Mouse (Mus musculus) ES-E14 (cell line): ENCODE measurements around the gene Slc4a2. TPM values are rescaled to one million over a fixed set of nuclear protein-coding genes. Genes with fewer than 3 reads are reported as not detected.

Experiments
- DNase-seq: peaks from one replicate; pipeline ENCODE4 v3.0.0-alpha.2; 2013; ENCODE audit warnings: low read depth, low spot score
- H3K27ac ChIP-seq: 2 replicates; pipeline ENCODE4 v1.5.1; 2012; ENCODE audit warnings: low read depth, mild to moderate bottlenecking, low read length, moderate library complexity, mixed read lengths; ENCODE audit not compliant: poor library complexity, insufficient read depth, severe bottlenecking
- H3K36me3 ChIP-seq: 2 replicates; pipeline ENCODE4 v1.6.1; 2012; ENCODE audit warnings: mild to moderate bottlenecking, low read length, moderate library complexity, mixed read lengths; ENCODE audit not compliant: control insufficient read depth, poor library complexity, insufficient read depth, severe bottlenecking
- H3K4me1 ChIP-seq, 2 experiments: fragments of 150-350 bp in 1 of 2; sonication (generic) in 1 of 2; 2 replicates each; pipeline ENCODE4 v1.6.1; 2012; ENCODE audit warnings: low read length in 2 of 2, mild to moderate bottlenecking in 1 of 2, mixed read lengths in 1 of 2; ENCODE audit not compliant: control insufficient read depth in 2 of 2, insufficient read depth in 2 of 2, poor library complexity in 1 of 2
- H3K4me3 ChIP-seq, 2 experiments: fragments of 150-350 bp in 1 of 2; sonication (generic) in 1 of 2; 2 replicates each; pipeline ENCODE4 v1.5.1; 2012; ENCODE audit warnings: low read length in 2 of 2, low read depth in 1 of 2, mild to moderate bottlenecking in 1 of 2, mixed read lengths in 1 of 2; ENCODE audit not compliant: insufficient read depth in 1 of 2, poor library complexity in 1 of 2, severe bottlenecking in 1 of 2
- H3K9ac ChIP-seq: 2 replicates; pipeline ENCODE4 v1.6.1; 2012; ENCODE audit warnings: low read depth, mild to moderate bottlenecking, low read length, mixed read lengths; ENCODE audit not compliant: poor library complexity, insufficient read depth, severe bottlenecking
- H3K9me3 ChIP-seq: fragments of 150-350 bp; sonication (generic); 2 replicates; pipeline ENCODE4 v1.6.1; 2012; ENCODE audit warnings: low read depth, mild to moderate bottlenecking, low read length; ENCODE audit not compliant: control insufficient read depth, insufficient read depth
- CHD2 ChIP-seq: IDR thresholded peaks from 2 replicates; pipeline ENCODE4 v1.6.1; 2014; ENCODE audit warnings: mild to moderate bottlenecking, low read depth, low read length, inconsistent platforms
- HCFC1 ChIP-seq: IDR thresholded peaks from 2 replicates; pipeline ENCODE4 v1.6.1; 2012; ENCODE audit warnings: low read length, inconsistent platforms, borderline replicate concordance; ENCODE audit not compliant: insufficient read depth
- MAFK ChIP-seq: IDR thresholded peaks from 2 replicates; pipeline ENCODE4 v1.6.1; 2014; ENCODE audit warnings: mild to moderate bottlenecking, low read depth, low read length, inconsistent platforms; ENCODE audit not compliant: insufficient read depth
- ZC3H11A ChIP-seq: IDR thresholded peaks from 2 replicates; pipeline ENCODE4 v1.6.1; 2012; ENCODE audit warnings: low read depth, mild to moderate bottlenecking, inconsistent platforms, low read length, borderline replicate concordance
- ZNF384 ChIP-seq: IDR thresholded peaks from 2 replicates; pipeline ENCODE4 v1.6.1; 2012; ENCODE audit warnings: low read depth, low read length, inconsistent platforms
- in situ Hi-C, 2 experiments: fragments of 600-800 bp; cut with MboI; formaldehyde crosslinking; loops; one replicate each; pipeline ENCODE4 v1.15.1; 2025; ENCODE audit warnings: low sequenced_read_pairs in 2 of 2, inconsistent platforms in 1 of 2; ENCODE audit not compliant: unreplicated experiment in 2 of 2
- total RNA-seq: library from RNA; depleted of rRNA; stranded (reverse); fragments of 300-350 nt; gene quantifications from 2 replicates; pipeline ENCODE4 v1.2.3, GENCODE M21; 2012

Slc4a2 gene
- total RNA-seq, 1 experiment: 30.4 TPM

DNA sequence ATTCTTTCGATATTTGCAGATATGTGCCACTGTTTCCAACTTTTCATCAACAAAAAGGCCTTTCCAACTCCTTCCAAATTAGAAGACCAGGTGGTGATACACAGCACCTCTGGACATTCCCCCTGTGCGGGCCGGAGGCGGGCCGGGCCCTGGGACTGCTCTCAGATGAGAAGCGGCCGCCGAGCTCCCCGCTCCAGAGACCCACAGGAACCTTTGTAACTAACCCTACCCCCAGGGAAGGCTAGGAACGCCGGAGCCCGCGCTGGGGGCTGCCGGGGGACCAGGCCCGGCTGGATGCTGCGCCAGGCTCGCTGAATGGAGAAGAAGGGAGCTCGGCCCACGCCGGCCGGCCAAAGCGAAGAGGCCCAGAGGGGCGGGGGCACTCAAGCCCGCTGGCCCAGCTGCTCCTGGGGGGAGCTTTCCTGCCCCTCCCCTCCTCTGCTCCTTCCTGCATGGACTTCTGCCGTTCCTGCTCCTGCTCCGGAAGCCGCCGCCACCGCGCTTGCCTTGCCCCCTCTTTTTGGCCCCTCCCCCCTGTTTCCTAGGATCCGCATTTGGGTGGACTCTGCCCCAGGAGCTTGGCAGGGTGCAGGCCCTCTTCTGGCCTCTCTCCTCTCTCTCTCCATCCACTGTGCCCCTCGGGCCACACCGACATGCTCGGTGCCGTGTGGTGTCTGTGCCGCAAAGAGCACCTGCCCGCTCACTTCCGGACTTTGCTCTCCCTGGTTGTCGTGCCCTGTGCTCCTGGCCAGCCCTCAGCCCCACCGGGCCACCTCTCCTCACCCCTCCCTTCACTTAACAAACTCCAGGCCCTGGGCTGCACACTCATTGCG, 58.8 kb downstream of the Slc4a2 start:
- no peak for TF ChIP-seq MAFK
- no peak for TF ChIP-seq ZNF384
- TF ChIP-seq ZC3H11A: no peak
- no peak for TF ChIP-seq CHD2
- TF ChIP-seq HCFC1: no peak
- Histone ChIP-seq H3K9me3 (no peaks in the 10 kb centered on the region), H3K4me3 (peak overlapping the region; percentile 41 to 48), H3K4me1 (peaks cover 13 to 39% of the 10 kb centered on the region in 2 experiments; a peak in 3 of 4 replicates), H3K9ac (peak overlapping the region; percentile 27), H3K27ac (0 out of 2 replicates have a peak overlapping the region, but pooled peaks have one; percentile 3), H3K36me3 (peaks cover 47% of the 10 kb centered on the region; the same call in 1 of the 2 replicates)
- no peak for DNase-seq
- in situ Hi-C loops: no loop called here

DNA sequence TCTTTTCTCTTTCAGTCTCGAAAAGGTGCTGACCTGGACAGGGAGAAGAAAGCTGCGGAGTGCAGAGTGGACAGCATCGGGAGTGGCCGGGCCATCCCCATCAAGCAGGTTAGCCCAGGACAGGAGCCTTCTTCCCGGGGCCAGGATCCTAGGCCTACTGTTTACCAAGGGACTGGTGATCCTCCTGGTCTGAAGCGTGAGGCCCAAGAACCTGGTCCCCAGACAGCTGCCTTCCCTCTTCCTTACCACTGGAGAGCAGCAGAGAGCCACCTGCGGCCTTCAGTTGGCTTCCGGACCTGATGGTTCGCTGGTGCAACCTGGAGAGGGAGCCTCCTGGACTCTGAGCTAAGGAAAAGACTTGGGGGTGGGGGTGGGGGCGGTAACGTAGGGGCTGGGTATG, 59.7 kb downstream of the Slc4a2 start:
- H3K4me1 ChIP-seq: peaks cover 13 to 39% of the 10 kb centered on the region in 2 experiments; a peak in 3 of 4 replicates
- in situ Hi-C loops: no loop called here
- H3K27ac ChIP-seq: 0 out of 2 replicates have a peak overlapping the region, but pooled peaks have one; percentile 3
- peak overlapping the region; percentile 41 to 48; a peak in 3 of 4 replicates for H3K4me3 ChIP-seq
- H3K36me3 ChIP-seq: peaks cover 47% of the 10 kb centered on the region; the same call in 1 of the 2 replicates
- peak; percentile 81 for DNase-seq
- H3K9ac ChIP-seq: peak overlapping the region; percentile 27; the same call in 1 of the 2 replicates
- TF ChIP-seq ZC3H11A: peak; percentile 38; the same call in 1 of the 2 replicates
- no peak for TF ChIP-seq MAFK
- TF ChIP-seq HCFC1: peak; percentile 30; the same call in 1 of the 2 replicates
- no peaks in the 10 kb centered on the region for H3K9me3 ChIP-seq

DNA sequence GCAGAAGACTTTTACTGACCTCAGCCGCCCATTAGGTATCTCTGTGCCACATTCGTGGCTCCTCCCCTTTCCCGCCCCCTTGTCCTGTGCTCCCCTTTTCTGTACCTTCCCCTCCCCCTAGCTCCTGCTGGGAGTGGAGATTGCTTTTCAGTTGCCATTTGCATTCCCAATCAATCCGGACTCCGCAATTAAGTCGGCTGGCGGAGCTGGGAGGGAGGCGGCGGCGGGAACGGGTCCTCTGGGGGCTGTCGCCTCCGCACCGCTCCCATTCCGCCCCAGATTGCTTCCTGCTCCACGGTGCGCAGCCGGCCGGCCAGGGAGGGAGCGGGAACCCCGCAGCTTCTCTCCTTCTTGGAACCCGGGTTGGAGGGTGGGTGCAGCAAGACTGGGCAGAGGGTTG, 61.3 kb downstream of the Slc4a2 start:
- Histone ChIP-seq H3K36me3 (peaks cover 45% of the 10 kb centered on the region; the same call in 1 of the 2 replicates), H3K4me1 (peaks cover 13 to 34% of the 10 kb centered on the region in 2 experiments; a peak in 3 of 4 replicates), H3K9ac (peak overlapping the region; percentile 1; the same call in 1 of the 2 replicates), H3K27ac (no peak overlapping the region), H3K4me3 (peak overlapping the region; percentile 44 to 58), H3K9me3 (no peaks in the 10 kb centered on the region)
- no peak for DNase-seq
- in situ Hi-C loops: no loop called here
- no peak for TF ChIP-seq ZC3H11A
- no peak for TF ChIP-seq HCFC1
- TF ChIP-seq MAFK: no peak
- no peak for TF ChIP-seq CHD2
- TF ChIP-seq ZNF384: no peak

DNA sequence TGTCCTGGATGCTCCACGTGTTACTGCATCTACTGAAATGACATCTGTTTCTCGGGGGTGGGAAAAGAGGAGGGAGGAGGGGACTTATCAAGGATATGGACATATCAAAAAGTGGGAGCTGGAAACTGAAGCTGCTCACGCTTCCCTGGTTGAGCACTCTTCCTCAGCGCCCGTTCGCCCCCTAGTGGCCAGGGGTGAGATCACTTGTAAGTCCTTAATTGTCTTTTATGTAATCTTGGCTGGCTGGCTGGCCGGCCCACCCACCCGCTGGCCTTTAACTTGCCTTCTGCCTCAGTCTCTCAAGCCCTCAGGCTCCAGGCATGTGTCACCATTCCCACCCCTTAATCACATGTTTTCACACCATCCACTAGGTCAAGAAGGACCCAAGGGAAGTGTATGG, 62.5 kb downstream of the Slc4a2 start:
- H3K36me3 ChIP-seq: peaks cover 42% of the 10 kb centered on the region
- peaks cover 13 to 29% of the 10 kb centered on the region in 2 experiments; a peak in 3 of 4 replicates for H3K4me1 ChIP-seq
- H3K9ac ChIP-seq: no peak overlapping the region
- no peak overlapping the region for H3K27ac ChIP-seq
- peak; percentile 82 for DNase-seq
- H3K4me3 ChIP-seq: no peak overlapping the region
- no peaks in the 10 kb centered on the region for H3K9me3 ChIP-seq
- in situ Hi-C loops: no loop called here
- TF ChIP-seq CHD2 (no peak), HCFC1 (no peak), ZNF384 (no peak)
